Mouse (Mus musculus) forebrain, embryonic 11.5 days (tissue): ENCODE measurements around the gene Nfasc. TPM values are rescaled to one million over a fixed set of nuclear protein-coding genes. Genes with fewer than 3 reads are reported as not detected.

Experiments used
- ATAC-seq: fragments of 200-750 bp; cut with Nextera tagmentation; replicated peaks from 2 replicates; pipeline ENCODE4 v1.8.0; 2017; ENCODE audit warnings: moderate TSS enrichment; ENCODE audit not compliant: low FRiP score
- DNase-seq: peaks from one replicate; pipeline ENCODE4 v3.0.0-alpha.2; 2017; ENCODE audit warnings: low spot score
- H3K27ac ChIP-seq: fragments of 300-500 bp; sonication (generic); 2 replicates; pipeline ENCODE4 v1.5.1; 2014; ENCODE audit warnings: low read depth, low read length
- H3K27me3 ChIP-seq: fragments of 300-500 bp; sonication (generic); 2 replicates; pipeline ENCODE4 v1.6.1; 2014; ENCODE audit warnings: mild to moderate bottlenecking, low read length, mixed read lengths; ENCODE audit not compliant: control insufficient read depth, insufficient read depth
- H3K36me3 ChIP-seq: fragments of 300-500 bp; sonication (generic); 2 replicates; pipeline ENCODE4 v1.6.1; 2014; ENCODE audit warnings: mild to moderate bottlenecking, low read length, moderate library complexity, mixed read lengths; ENCODE audit not compliant: control insufficient read depth, insufficient read depth
- H3K4me1 ChIP-seq: fragments of 300-500 bp; sonication (generic); replicated peaks from 2 replicates; pipeline ENCODE4 v1.6.1; 2014; ENCODE audit warnings: low read length, mixed read lengths; ENCODE audit not compliant: control insufficient read depth, insufficient read depth
- H3K4me2 ChIP-seq: fragments of 300-500 bp; sonication (generic); 2 replicates; pipeline ENCODE4 v1.6.1; 2014; ENCODE audit warnings: low read depth, mild to moderate bottlenecking, low read length, moderate library complexity, mixed read lengths; ENCODE audit not compliant: severe bottlenecking
- H3K4me3 ChIP-seq: fragments of 300-500 bp; sonication (generic); 2 replicates; pipeline ENCODE4 v1.5.1; 2014; ENCODE audit warnings: low read depth, low read length
- H3K9ac ChIP-seq: fragments of 300-500 bp; sonication (generic); 2 replicates; pipeline ENCODE4 v1.6.1; 2014; ENCODE audit warnings: low read length
- H3K9me3 ChIP-seq: fragments of 300-500 bp; sonication (generic); 2 replicates; pipeline ENCODE4 v1.6.1; 2016; ENCODE audit warnings: low read length, mixed read lengths; ENCODE audit not compliant: control insufficient read depth
- WGBS: fragments of 180-500 bp; shearing (Covaris S2); extraction: QIAGEN DNeasy Blood & Tissue Kit; methylation state at CpG from one replicate; pipeline ENCODE4 v1.1.7; 2014; 5-methylcytosine and 5-hydroxymethylcytosine counted together
- polyA plus RNA-seq: library from polyadenylated mRNA; unstranded; fragments of >200 nt; fragmentation: Nextera tagmentation; extraction: Ambion mirVana; gene quantifications from 2 replicates; pipeline ENCODE4 v1.2.1, GENCODE M21; 2014

Gene Nfasc
- polyA plus RNA-seq, 1 experiment from 2014 or later: 19.9 TPM

- DNase-seq: no peak
- 68% methylated on average over 9 of the region's 9 CpGs for WGBS
- H3K27ac ChIP-seq: no peak overlapping the region
Measured at GRCm38 (mm10) chr1:132532521-132532920, 209.1 kb downstream of the Nfasc start.

GRCm38 (mm10) chr1:132530631-132531191 lies 210.9 kb downstream of the Nfasc start:
- Histone ChIP-seq H3K4me3 (no peak overlapping the region), H3K27ac (peak overlapping the region; percentile 70), H3K36me3 (no peaks in the 10 kb centered on the region), H3K27me3 (no peaks in the 10 kb centered on the region), H3K9me3 (no peaks in the 10 kb centered on the region), H3K4me1 (peaks cover 16% of the 10 kb centered on the region), H3K4me2 (0 out of 2 replicates have a peak overlapping the region, but pooled peaks have one; percentile 13), H3K9ac (peak overlapping the region; percentile 31)
- peak; percentile 83 for ATAC-seq
- 2% methylated on average over 5 of the region's 5 CpGs for WGBS
- peak; percentile 82 for DNase-seq

More at GRCm38 (mm10) chr1:132532521-132532920, 209.1 kb downstream of the Nfasc start:
- no peaks in the 10 kb centered on the region for H3K36me3 ChIP-seq
- H3K4me3 ChIP-seq: no peak overlapping the region
- no peaks in the 10 kb centered on the region for H3K9me3 ChIP-seq
- ATAC-seq: no peak
- peaks cover 12% of the 10 kb centered on the region for H3K4me1 ChIP-seq
- H3K9ac ChIP-seq: no peak overlapping the region
- H3K27me3 ChIP-seq: no peaks in the 10 kb centered on the region
- H3K4me2 ChIP-seq: no peak overlapping the region

GRCm38 (mm10) chr1:132528647-132529334 lies 212.8 kb downstream of the Nfasc start:
- H3K9me3 ChIP-seq: no peaks in the 10 kb centered on the region
- H3K4me2 ChIP-seq: no peak overlapping the region
- H3K36me3 ChIP-seq: no peaks in the 10 kb centered on the region
- H3K4me3 ChIP-seq: no peak overlapping the region
- ATAC-seq (no peak), DNase-seq (no peak)
- H3K27ac ChIP-seq: no peak overlapping the region
- H3K4me1 ChIP-seq: peaks cover 16% of the 10 kb centered on the region
- whole genome bisulfite sequencing: 92% methylated on average over 19 of the region's 19 CpGs
- H3K9ac ChIP-seq: no peak overlapping the region
- no peaks in the 10 kb centered on the region for H3K27me3 ChIP-seq

GRCm38 (mm10) chr1:132528071-132528470 lies 213.5 kb downstream of the Nfasc start:
- Histone ChIP-seq H3K27ac (no peak overlapping the region), H3K4me3 (no peak overlapping the region), H3K4me2 (no peak overlapping the region), H3K36me3 (no peaks in the 10 kb centered on the region), H3K27me3 (no peaks in the 10 kb centered on the region), H3K4me1 (peaks cover 16% of the 10 kb centered on the region), H3K9me3 (no peaks in the 10 kb centered on the region), H3K9ac (no peak overlapping the region)
- ATAC-seq: no peak
- 94% methylated on average over 13 of the region's 13 CpGs for WGBS
- DNase-seq: no peak

GRCm38 (mm10) chr1:132525832-132526231 lies 215.8 kb downstream of the Nfasc start:
- H3K27ac ChIP-seq: peak overlapping the region; percentile 53; the same call in 1 of the 2 replicates
- no peaks in the 10 kb centered on the region for H3K9me3 ChIP-seq
- peak; percentile 29; the same call in 1 of the 2 replicates for ATAC-seq
- H3K4me3 ChIP-seq: no peak overlapping the region
- peak; percentile 86 for DNase-seq
- H3K9ac ChIP-seq: peak overlapping the region; percentile 51
- H3K27me3 ChIP-seq: no peaks in the 10 kb centered on the region
- peaks cover 12% of the 10 kb centered on the region for H3K4me1 ChIP-seq
- H3K36me3 ChIP-seq: no peaks in the 10 kb centered on the region
- H3K4me2 ChIP-seq: no peak overlapping the region
- WGBS: 2% methylated on average over 10 of the region's 10 CpGs

GRCm38 (mm10) chr1:132523920-132524319 lies 217.7 kb downstream of the Nfasc start:
- ATAC-seq (no peak), DNase-seq (peak; percentile 65)
- 31% methylated on average over 4 of the region's 4 CpGs for WGBS
- Histone ChIP-seq H3K4me1 (0 out of 2 replicates have a peak, but pooled peaks cover 4% of the 10 kb centered on the region), H3K27ac (no peak overlapping the region), H3K9me3 (no peaks in the 10 kb centered on the region), H3K36me3 (no peaks in the 10 kb centered on the region), H3K27me3 (no peaks in the 10 kb centered on the region), H3K4me3 (no peak overlapping the region), H3K4me2 (no peak overlapping the region), H3K9ac (no peak overlapping the region)

- no peak overlapping the region for H3K4me2 ChIP-seq
- DNase-seq (no peak), ATAC-seq (no peak)
- no peaks in the 10 kb centered on the region for H3K36me3 ChIP-seq
- H3K4me3 ChIP-seq: no peak overlapping the region
- 90% methylated on average over 8 of the region's 8 CpGs for WGBS
- H3K9ac ChIP-seq: no peak overlapping the region
- no peak overlapping the region for H3K27ac ChIP-seq
- no peaks in the 10 kb centered on the region for H3K9me3 ChIP-seq
- H3K4me1 ChIP-seq: 0 out of 2 replicates have a peak, but pooled peaks cover 4% of the 10 kb centered on the region
- no peaks in the 10 kb centered on the region for H3K27me3 ChIP-seq
Measured at GRCm38 (mm10) chr1:132523048-132523447, 218.5 kb downstream of the Nfasc start.

GRCm38 (mm10) chr1:132520764-132521163 lies 220.8 kb downstream of the Nfasc start:
- Histone ChIP-seq H3K27ac (no peak overlapping the region), H3K27me3 (no peaks in the 10 kb centered on the region), H3K4me1 (no peaks in the 10 kb centered on the region), H3K9me3 (no peaks in the 10 kb centered on the region), H3K36me3 (no peaks in the 10 kb centered on the region), H3K4me3 (no peak overlapping the region), H3K9ac (no peak overlapping the region), H3K4me2 (no peak overlapping the region)
- 29% methylated on average over 2 of the region's 6 CpGs for WGBS
- ATAC-seq (peak; percentile 45; the same call in 1 of the 2 replicates), DNase-seq (peak; percentile 73)
